Mouse (Mus musculus): ENCODE results near the gene Rfng.

DNA sequence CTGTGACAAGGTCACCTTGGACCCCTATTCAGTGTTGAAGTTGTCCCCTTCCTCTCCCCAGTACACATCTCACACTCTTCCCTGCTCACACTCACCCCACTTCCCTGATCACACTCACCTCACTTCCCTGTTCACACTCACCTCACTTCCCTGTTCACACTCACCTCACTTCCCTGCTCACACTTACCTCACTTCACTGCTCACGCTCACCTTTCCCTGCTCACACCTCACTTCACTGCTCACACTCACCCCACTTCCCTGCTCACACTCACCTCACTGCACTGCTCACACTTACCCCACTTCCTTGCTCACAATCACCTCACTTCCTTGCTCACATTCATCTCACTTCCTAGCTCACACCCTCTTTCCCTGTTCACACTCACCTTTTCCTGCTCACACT, 52.6 kb downstream of the Rfng start:
- TF ChIP-seq POLR2A (IDR thresholded peaks at IDR 0.05; ENCODE audit: low read depth, low read length) (no peak), CTCF (conservative IDR thresholded peaks at IDR 0.05; ENCODE audit: insufficient read depth, insufficient read length, low read depth, low read length) (no peak)
